Mouse (Mus musculus): ENCODE results near the gene Bfsp2.

The Bfsp2 gene

DNA sequence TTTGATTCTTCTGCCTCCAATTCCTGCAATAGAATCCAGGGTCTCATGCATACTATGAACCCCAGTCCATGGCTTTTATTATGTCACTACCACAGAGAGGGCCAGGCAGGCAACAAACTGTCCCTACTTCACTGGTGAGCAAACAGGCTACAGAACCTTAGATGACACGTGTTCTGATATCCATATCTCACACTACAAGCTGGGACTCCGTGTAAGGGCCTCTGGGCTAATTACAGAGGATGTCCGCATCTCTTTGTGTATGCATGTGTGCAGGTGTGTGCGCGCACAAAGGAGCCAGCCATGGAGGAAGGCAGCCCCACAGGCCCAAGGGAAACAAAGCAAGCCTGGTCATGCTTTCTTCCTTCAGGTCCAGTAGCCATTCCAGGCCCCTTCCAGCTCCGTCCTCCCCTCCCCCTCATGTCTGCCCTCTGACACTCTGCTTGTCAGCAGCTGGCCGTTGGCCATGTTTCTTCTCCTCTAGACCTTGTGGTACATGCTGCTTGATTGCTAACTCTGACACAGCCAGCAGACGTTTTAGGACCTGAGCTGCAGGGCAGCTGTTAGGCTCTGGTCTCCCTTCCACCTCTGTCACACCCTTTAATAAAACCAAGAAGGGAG lies 492 bp upstream of the Bfsp2 start:
- DNase-seq = peak; percentile 87 to 89

DNA sequence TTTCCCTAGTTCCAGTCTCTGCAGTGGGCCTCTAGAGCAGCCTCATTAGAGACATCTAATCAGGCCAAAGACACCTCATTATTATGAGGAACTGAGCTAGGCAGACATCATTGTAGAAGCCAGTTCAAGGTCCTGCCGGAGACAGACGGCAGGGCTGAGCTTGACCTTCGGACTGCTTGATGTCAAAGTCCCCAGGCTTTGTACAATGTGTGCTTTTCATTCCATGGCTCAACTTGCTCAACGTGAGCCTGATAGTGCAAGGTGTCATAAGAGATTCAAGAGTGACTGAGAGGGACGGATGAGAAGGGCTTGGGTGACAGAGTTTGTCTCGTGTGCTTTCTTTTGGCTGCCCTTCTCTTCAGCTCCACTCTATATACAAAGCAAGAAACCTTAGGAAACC lies 4.8 kb downstream of the Bfsp2 start:
- DNase-seq = peak; percentile 69 to 78

DNA sequence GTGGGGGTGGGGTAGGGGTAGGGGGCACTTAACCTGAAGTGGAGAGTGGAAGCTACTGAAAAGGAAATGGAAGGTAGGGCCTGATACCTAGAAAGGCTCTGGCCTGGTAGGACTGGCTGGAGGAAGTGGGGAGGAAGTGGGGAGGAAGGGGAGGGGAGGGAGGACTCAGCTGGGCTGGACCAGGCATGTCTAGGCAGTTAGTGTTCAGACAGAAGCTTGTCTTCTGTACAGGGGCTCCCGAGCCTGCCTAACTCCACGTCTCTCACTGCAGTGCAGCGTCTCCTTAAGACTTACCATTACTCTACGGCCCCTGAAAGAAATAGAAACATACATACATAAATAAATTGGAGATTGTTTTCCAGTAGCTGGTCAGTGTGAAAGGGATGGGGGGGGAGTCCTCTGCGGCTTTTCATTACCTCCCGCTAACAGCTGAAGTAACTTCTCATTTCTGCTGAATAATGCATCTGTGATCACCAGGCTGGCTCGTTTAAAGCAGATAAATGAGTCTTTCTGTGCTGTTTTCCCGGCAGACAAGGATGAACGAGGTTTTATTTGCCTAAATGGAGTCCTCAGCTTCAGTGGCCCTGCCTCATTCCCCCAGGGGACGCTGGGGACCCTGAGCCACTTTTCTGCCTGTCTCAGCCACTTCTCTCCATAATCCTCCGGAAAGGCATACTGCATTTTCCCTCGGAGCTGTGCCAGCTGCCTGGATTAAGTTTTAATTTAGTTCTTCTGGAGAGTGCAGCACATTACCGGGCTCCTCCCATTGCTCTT lies 6.1 kb downstream of the Bfsp2 start:
- DNase-seq = peak; percentile 62 to 77

DNA sequence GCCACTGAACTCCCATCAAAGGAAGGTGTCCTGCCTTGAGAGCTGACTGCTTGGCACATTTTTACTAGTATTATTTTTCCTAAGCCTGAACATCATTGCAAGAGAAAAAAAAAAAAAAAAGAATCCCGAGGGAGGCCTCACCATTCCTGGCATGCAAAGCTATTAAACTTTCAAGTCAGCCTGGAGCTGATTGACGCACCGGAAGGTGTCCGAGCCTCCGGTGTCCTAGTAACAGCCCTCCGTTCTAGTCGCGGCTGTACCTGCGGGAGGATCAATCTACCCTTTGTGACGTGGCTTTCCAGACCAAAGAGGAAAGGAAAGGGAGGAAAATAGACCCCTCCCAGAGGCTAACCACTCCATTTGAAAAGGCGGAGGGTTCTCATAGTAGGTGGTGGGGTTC lies 8.4 kb downstream of the Bfsp2 start:
- no peak for DNase-seq

DNA sequence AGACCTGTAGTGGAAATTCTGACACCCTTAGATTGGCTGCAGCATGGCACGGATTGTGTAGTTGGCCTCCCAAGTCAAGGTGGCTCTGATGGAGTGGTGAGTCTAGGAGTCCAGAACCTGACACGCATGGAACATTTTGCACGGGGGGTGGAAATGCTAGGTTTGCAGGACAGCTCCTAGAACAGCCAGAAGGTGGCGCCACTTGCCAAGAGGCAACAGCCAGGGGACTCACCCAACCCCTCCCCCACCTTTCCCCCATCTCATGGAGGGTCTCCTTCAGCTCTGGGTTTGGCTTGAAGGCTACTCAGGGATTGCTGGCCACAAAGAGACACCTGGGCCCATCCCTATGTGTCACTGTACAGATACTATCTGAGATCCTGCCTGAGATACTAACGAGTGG lies 10.7 kb downstream of the Bfsp2 start:
- peak; percentile 18 to 78 for DNase-seq

DNA sequence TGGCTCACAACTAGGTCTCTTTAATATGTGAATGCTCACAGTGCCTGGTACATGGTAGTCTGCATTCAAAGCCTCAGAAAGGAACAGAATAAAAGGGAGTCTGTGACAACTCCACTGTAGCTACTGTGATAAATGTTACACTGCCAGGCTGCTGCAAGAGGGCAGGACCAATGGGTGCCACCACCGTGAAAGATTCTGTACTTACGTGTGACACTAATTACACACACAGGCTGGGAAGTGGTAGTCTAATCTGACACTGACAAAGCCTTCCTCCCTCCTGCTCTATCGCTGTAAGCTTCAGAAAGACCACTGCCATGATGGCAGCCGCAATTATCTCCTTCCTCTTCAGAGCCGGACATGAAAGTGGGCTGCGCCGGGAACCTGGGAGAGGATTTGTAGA lies 11.3 kb downstream of the Bfsp2 start:
- DNase-seq = no peak

DNA sequence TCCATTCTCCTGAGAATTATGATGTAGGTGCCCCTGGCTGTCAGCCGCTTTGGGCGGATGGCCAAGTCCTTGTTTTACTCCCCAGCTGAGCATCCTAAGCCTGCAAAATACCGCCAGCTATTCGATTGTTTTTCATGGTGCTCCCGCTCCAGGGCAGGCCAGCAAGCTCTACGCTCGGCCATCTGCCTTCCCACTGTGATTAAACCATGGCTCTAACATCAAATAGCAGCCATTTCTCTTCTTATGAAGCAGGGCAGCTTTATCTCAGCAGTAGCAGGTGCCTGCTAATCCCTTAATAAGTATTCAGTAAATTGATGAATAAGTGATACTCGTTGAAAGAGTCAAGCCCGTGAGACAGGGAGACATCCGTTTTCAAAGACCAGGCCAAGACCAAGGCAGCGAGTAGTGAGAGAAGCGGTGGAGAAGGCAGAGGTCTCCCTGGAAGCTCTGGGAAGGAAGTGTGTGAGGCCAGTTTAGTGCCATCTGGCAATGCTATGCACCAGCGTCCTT lies 14.5 kb downstream of the Bfsp2 start:
- no peak for DNase-seq

DNA sequence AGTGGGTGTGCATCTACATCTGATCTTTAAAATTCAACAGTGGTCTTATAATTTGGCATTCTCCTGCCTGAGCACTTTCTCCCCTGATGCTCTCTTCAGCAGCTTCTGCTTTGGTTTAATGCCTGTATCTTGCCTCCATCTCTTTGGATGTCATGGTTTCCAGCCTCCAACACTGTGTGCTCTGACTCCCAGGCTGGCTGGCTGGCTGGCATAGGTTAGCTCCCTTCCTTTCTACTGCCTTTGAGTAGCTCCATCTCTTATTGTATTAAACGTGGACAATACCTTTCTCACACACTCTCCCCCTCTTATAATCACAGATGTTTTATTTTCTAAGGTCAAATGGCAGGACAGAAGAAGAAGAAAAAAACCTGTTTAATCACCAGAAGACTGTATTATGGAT lies 14.9 kb downstream of the Bfsp2 start:
- DNase-seq = no peak

DNA sequence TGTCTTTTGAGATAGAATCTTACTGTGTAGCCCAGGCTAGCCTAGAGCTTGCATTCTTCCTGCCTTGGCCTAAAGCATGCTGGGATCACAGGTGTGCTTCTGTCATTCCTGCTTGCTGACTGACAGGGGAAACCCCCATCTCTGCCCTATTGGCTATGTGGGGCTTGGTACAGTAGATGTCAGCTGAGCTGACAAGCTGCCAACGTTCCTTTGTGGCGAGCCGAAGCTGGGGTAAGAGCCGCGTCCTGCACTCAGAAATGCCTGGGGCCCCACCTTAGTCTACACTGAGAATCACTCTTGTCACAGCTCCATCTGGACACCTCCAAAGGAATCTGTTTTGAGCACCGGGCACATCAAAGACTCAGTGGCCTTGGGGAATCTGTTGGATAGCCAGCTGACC lies 16.4 kb downstream of the Bfsp2 start:
- no peak for DNase-seq

DNA sequence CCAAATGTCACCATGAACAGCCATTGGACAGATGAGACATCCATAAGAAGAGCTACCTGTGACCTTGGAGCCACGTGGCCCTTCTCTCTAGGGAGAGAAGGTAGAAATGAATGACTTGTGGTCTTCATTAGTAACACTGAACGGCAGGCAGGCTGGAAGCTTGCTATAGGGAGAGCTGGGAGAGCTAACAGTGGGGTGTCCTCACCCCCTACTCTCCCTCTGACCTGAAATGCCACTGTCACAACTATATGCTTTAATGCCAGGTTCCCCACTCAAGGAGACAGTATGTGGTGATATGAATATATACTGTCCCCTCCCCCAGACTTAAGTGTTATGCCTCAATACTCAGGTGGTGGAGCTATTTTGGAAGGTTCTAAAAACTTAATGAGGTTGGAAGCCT lies 20.4 kb downstream of the Bfsp2 start:
- DNase-seq = no peak

DNA sequence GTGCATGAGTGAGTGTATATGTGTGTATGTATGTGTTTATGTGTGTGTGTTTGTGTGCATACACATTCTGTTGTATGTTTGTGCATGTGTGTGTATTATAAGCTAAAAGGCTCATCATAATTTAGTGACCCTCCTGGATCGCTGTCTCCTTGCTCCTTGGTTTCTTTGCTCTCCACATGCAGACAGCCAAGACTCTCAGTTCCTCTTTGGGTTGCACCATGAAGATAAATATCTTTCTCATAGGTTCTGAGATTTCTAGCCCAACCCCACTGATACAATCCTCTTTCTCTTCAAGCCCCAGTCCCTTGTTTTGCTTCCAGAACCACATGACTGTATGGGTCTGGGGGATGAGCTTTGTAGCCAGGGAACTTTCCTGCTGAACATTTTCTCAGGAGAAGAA lies 20.9 kb downstream of the Bfsp2 start:
- DNase-seq = no peak

DNA sequence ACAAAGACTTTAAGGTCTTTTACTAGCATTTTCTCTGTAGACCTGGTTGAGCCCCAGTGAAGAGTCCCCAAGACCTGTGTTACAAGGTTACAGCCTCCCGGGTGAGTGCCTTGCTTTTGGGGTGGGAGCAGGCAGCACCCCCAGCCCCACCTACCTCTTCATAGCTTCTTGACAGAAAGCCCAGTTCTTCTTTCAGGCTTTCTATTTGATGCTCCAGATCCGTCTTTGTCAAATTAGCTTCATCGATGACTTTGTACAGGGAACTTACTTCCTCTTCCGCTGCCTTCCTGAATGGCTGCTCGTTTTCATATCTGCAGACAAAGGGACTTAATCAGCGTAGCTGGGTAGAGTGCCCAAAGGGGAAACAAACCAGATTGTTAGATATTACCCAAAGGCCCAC lies 30.6 kb downstream of the Bfsp2 start:
- DNase-seq = no peak

DNA sequence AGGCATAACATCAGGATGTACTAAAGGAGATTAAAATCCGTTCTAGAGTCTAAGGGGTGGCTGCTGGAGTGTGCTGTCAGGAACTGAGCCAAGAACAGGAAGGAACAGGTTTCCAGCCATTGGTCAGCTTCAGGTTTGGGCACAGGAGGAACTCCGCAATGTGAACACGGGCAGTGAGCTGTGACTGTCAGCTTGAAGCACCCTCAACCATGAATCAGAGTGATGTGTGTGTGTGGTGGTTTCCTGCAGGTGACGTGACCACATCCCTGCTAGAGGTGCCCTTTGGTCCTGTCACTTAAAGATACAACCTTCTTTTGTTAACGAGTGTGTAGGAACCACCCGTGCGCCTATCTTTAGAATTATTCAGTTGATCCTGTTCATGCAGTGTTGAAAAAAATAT lies 31.1 kb downstream of the Bfsp2 start:
- peak; percentile 14 to 22 for DNase-seq

DNA sequence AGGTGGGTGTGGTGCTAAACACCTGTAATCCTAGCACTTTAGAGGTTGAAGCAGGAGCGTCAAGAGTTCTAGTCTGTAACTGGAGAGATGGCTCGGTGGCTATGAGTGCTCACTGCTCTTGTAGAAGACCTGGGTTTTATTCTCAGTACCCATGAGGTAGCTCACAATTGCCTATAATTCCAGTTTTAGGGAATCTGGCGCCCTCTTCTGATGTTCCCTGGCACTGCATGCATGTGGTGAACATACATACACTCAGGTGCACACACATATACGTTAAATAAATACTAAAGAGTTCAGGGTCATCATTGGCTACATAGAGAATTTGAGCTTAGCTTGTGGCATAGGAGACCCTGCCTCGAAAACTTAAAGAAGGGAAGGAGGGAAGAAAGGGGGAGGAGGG lies 35.6 kb downstream of the Bfsp2 start:
- DNase-seq = no peak

DNA sequence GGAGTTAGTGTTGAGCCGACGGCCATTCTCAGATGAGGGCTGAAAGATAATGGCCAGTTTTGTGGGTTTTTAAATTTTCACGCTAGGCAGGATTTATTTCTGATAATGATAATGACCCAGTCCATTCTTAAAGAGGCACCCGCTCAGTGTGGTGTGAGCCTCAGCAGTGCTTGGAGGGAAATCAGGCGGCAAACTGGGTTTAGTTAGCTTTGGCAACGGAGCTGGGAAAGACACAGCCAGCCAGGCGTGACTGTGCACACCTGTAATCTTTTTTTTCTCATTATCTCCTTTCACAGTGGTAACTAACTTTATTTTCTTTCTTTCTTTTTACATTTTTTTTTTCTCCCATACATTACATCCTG lies 36.4 kb downstream of the Bfsp2 start:
- DNase-seq = no peak

DNA sequence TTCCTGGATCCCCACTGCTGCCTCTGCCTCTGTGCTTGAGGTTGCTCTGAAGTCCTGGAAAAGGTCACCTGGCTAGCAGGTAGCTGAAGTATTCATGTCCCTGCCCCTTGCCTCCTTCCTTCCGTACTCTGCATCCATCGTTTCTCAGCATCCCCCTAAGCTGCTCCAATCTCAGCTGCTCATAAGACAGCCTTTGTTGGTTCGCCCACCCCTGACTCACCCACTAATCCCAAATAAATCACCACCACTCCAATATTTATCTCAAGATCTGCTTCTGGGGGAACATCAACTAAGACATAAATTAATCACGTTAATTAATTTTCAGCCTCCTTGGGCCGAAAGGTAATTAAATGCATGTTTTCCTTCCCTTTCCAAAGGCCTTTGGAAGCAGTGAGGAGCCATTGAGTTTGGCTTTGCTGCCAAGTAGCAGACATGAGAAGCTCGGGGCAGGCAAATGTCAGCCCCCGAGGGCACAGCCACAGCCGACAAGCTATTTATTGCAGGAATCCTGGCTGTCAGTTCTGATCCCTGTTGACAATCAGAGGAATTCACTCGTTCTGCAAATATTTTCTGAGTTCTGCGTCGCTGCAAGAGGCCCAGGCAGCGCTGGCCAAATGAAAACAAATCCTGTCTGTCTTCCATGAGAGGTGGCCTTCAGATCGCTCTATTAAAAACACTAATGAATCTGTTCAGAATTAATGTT lies 36.9 kb downstream of the Bfsp2 start:
- peak in 1 of 2 experiments; percentile 7 for DNase-seq

DNA sequence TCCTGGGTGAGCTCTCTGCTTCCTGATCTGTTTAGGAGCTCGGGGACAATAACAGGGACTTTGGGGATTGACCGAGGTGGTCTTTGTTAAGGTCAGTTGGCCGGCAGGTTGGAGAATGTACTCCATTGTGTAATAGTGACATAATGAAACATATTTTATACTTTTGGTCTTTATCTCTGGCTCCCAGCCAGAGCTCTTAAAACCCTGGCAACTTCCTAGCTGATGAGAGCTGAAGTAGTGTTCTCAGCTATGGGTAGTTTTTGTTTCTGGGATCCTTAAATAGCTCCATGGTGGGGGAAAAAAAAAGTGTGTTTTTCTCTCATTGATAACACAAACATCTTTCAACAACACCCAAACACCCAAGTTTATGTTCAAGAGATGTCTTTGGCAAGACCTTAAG lies 39.6 kb downstream of the Bfsp2 start:
- no peak for DNase-seq

DNA sequence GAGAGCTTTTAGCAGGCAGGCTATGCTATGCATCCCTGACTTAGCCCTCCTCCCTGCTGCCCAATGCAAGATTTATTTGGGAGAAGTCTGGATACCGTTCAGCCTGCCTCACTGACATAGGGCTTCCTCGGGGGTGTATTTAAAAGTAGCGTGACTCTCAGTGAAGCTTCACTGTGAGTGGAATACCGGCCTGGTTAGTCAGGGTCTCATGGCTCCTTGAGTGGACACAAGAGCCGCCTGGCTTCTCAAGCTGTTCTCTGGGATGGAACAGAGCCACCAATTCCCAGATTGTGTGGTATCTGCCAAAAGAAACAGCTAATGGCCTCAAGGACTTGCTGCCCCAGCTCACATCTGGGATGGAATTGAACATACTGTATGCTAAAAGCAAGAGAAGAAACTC lies 43.1 kb downstream of the Bfsp2 start:
- DNase-seq = no peak

DNA sequence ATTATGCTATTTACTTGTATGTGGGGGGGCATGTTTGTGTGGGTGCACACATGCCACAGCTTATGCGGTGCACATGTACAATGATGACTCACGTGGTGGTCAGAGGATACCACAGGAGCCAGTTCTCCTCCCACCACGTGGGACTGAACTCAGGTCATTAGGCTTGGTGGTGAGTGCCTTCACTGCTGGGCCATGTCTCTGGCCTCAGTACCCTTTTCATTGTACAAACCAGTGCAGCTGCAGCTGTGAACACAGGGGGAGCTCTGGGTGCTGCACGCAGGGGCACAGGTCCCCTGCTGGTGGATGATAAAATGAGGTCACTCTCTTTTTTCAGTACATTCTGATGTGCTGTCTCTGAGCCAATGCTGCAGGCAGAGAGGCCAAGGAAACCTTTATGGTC lies 46.1 kb downstream of the Bfsp2 start:
- DNase-seq = no peak

DNA sequence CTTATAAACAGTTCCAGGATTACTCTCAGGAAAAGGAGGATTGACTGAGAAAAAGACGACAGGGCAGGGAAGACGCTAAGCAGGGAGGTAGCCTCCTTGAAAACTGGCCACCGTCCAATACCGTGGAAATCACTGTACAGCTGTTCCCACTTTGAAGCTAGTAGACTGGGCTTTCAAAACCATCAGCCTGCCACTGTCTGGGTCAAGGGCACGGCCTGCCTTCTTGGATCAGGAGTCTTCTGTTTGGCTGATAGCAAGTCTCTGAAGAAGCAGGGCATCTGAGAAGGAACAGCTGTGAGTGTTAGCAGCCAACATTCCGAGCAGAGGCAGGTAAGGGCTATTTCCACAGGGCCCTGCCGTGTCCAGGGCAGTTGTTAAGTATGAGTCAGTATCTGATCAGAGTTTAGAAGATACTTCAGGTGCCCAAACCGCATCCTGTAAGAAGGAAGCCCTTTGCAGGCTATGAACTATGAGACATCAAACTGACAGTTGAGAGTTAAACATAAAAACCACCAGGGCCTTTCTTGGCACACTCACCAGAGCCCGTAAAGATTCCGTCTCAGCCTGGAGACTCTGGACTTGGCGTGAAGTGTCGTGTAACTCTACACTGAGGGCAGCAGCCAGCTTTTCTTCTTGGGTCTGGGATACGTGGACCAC lies 48.0 kb downstream of the Bfsp2 start:
- no peak for DNase-seq

DNA sequence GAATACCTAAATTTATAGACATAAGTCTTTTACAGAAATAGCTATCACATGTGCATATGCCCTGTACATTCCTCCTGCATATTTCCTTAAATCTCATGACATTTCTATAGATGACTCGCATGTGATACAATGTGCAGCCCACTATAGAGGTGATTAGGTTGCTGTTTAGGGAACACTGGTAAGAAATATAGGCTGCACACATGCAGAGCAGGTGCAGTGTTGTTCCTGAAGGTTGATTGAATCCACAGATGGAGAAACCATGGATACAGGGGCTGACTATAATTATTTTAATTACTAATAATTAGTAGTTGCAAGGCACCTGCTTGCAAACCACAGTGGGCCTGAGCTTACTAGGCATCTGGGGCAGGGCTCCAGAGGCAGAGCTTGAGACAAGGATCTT lies 48.5 kb downstream of the Bfsp2 start:
- no peak for DNase-seq

DNA sequence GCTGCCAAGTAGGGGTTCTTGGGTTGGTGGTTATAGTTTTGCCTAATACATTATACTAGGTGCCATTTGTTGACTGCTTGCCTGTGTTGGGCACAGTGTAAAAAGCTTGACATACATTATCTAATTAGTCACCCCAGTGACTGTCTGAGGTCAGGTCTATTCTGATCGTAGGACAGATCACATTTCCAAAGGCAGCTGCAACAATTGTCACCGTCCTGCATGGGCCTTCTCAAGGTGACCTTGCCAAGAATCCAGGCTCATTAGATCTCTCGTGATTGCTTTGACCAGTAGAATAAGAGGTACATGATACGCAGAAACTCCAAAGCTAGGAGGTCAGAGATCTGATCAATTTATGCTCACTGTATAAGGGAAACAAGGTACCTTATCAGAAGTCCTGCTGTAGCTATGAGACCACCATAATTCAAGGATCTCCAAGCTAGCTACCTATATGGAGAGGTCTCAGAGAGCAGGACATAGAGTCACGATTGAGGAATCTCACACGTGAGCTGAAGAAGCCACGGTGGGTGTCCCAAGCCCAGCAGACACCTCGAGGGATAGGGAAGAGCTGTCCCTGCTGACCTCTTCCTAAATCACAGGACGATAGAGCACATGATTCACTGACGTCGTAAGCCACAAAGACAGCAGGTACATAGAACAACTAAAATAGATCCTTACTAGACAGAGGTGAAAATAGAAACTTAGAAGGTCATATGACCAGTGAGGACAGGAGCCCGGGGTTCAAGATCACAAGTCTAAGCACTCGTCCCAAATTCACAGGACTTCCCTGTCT lies 49.6 kb downstream of the Bfsp2 start:
- no peak for DNase-seq

DNA sequence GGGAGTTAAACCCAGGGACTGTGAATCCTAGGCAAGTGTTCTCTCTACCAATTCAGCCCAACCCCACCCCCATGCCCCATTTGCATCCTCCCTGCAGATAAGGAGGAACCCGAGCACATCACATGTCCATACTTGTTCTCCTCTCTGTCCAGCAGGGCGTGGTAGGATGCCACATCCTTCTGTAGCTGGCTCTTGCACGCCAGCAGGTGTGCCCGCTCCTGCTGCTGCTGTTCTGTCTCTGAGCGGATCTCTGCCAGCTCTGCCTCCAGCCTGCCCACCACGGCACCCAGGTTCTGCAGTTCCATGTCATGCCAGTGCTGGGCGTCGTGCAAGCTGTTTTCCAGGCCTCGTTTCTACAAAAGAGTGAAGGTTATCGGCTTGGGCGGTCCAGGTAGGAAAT lies 53.8 kb downstream of the Bfsp2 start:
- no peak for DNase-seq
